Mouse (Mus musculus): ENCODE measurements at regions not wholly inside any gene's neighbourhood (a gene's known extent, or its start where the extent isn't known, plus 50 kb on each side); places are given as distances from the start of the nearest gene placed in this dataset.

DNA sequence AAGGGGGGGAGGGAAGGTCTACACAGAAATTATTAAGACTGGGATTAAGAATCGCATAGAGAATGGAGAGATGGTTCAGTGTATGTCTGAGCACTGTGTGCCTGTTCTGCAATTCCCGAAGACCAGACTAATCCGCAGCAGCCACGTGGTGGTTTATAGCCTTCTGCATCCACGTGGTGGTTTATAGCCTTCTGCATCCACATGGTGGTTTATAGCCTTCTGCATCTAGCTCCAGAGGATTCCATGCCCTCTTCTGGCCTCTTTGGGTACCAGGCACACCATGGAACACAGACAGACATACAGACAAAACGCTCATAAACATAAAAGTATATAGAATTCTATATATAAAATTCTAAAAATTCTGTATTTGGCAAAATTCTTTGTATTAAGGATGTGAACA, 94.1 kb upstream of the Irx3 start:
- H3K4me1 ChIP-seq (ENCODE audit: insufficient read depth), result no peaks in the 10 kb centered on the region
- DNase-seq, result no peak
- no peaks in the 10 kb centered on the region for H3K9me3 ChIP-seq (ENCODE audit: low read length)
- no peak for TF ChIP-seq CTCF (IDR thresholded peaks at IDR 0.05; ENCODE audit: low read depth)
- H3K36me3 ChIP-seq (ENCODE audit: insufficient read depth), result no peaks in the 10 kb centered on the region
- no peak for ATAC-seq
- H3K4me2 ChIP-seq (ENCODE audit: low read depth), result no peak overlapping the region
- H3K4me3 ChIP-seq (ENCODE audit: low read depth, low read length), result no peak overlapping the region
- 76% methylated on average over 6 of the region's 6 CpGs for WGBS
- H3K27ac ChIP-seq (ENCODE audit: low read depth, low read length), result no peak overlapping the region
- no peaks in the 10 kb centered on the region for H3K27me3 ChIP-seq (ENCODE audit: insufficient read depth, low read length)
- H3K9ac ChIP-seq, result no peak overlapping the region

DNA sequence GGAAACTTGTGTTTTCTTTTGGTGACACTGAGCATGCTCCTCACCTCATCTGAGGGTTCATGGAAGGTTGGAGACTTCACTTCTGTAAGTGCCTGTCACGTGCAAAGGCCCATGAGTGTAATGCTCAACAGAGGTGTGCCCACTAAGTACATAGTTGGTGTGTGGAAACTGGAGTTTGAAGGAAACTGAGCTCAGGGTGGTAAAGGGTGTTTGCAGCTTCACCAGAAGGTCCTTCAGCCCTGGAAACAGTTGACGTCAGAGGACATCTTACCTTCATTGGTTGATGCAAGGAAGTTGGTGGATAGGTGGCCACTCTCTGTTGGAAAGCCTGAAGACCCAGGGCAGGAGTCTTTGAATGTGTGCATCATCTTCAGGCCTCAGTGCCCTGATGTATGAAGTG, 83.0 kb upstream of the Irx3 start:
- Histone ChIP-seq H3K9ac (no peak overlapping the region), H3K9me3 (ENCODE audit: low read length) (peaks cover 7% of the 10 kb centered on the region; the same call in 1 of the 2 replicates), H3K4me3 (ENCODE audit: low read depth, low read length) (no peak overlapping the region), H3K36me3 (ENCODE audit: insufficient read depth) (no peaks in the 10 kb centered on the region), H3K27me3 (ENCODE audit: insufficient read depth, low read length) (no peaks in the 10 kb centered on the region), H3K27ac (ENCODE audit: low read depth, low read length) (no peak overlapping the region), H3K4me1 (ENCODE audit: insufficient read depth) (no peaks in the 10 kb centered on the region), H3K4me2 (ENCODE audit: low read depth) (no peak overlapping the region)
- TF ChIP-seq CTCF (IDR thresholded peaks at IDR 0.05; ENCODE audit: low read depth), result no peak
- DNase-seq (no peak), ATAC-seq (no peak)
- 93% methylated on average over 2 of the region's 2 CpGs for WGBS

DNA sequence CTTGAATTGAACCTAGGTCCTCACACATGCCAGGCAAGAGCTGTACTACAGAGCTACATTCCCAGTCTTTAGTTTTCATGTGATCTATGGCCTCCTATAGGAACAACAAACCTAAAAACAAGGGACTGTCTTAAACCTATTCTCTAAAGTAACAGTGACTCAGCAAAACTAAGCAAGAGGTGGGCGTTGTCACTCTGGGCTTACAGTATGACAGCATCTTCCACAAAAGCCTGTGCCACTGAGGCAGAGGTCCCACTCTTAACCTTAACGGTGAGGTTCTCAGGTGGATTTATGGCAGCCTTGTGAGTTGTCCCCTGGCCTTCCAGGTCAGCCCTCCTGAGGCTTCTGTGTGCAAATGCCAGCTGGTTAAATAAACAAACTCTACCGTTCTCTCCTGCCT, 82.5 kb upstream of the Irx3 start:
- TF ChIP-seq CTCF (IDR thresholded peaks at IDR 0.05; ENCODE audit: low read depth), result no peak
- H3K36me3 ChIP-seq (ENCODE audit: insufficient read depth), result no peaks in the 10 kb centered on the region

DNA sequence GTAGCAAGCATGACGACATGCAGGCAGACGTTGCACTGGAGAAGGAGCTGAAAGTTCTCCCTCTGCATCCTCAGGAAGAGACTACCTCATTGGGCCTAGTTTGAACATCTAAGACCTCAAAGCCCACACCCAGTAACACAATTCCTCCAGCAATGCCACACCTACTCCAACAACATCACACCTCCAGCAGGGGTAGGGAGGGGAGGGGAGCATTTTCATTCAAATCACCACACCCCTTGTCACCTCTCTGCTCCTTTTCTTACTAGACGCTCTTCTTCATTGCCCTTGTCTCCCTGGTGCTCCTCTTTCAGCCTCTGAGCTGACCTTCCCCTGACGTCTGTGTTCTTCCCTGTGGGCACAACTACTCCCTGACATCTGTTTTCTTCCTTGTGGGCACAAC, 81.1 kb upstream of the Irx3 start:
- Histone ChIP-seq H3K36me3 (ENCODE audit: insufficient read depth) (no peaks in the 10 kb centered on the region), H3K27ac (ENCODE audit: low read depth, low read length) (no peak overlapping the region), H3K9me3 (ENCODE audit: low read length) (no peaks in the 10 kb centered on the region), H3K9ac (no peak overlapping the region), H3K27me3 (ENCODE audit: insufficient read depth, low read length) (no peaks in the 10 kb centered on the region), H3K4me1 (ENCODE audit: insufficient read depth) (no peaks in the 10 kb centered on the region), H3K4me3 (ENCODE audit: low read depth, low read length) (no peak overlapping the region), H3K4me2 (ENCODE audit: low read depth) (no peak overlapping the region)
- DNase-seq (no peak), ATAC-seq (no peak)
- 77% methylated on average over 4 of the region's 4 CpGs for WGBS
- no peak for TF ChIP-seq CTCF (IDR thresholded peaks at IDR 0.05; ENCODE audit: low read depth)

More for the DNA sequence above, 82.5 kb upstream of the Irx3 start:
- WGBS, result 84% methylated on average over 3 of the region's 3 CpGs
- Histone ChIP-seq H3K4me2 (ENCODE audit: low read depth) (no peak overlapping the region), H3K27ac (ENCODE audit: low read depth, low read length) (no peak overlapping the region), H3K9ac (no peak overlapping the region), H3K4me3 (ENCODE audit: low read depth, low read length) (no peak overlapping the region), H3K9me3 (ENCODE audit: low read length) (peaks cover 7% of the 10 kb centered on the region; the same call in 1 of the 2 replicates), H3K27me3 (ENCODE audit: insufficient read depth, low read length) (no peaks in the 10 kb centered on the region), H3K4me1 (ENCODE audit: insufficient read depth) (no peaks in the 10 kb centered on the region)
- DNase-seq (no peak), ATAC-seq (no peak)

DNA sequence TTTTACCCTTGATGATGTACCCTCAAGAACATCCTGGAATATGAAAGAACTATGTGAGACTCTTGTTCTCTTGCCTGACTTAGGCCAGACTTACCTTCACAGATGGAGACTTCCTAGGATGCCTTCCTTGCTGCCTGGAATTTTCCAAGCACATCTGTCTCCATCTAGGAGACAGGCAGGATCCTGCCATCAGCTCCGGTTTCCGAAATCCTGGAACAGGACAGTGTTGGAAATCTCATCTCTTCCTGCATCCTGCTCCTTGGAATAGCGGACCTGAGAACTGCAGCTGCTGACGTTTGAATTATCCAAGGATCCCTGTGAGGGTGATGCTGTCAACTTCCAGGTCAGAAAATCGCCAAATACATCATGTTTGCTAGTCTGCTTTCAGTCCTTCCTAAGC, 77.0 kb upstream of the Irx3 start:
- TF ChIP-seq CTCF (IDR thresholded peaks at IDR 0.05; ENCODE audit: low read depth), result no peak
- DNase-seq (no peak), ATAC-seq (no peak)
- no peaks in the 10 kb centered on the region for H3K4me1 ChIP-seq (ENCODE audit: insufficient read depth)
- 92% methylated on average over 5 of the region's 5 CpGs for whole genome bisulfite sequencing
- H3K4me3 ChIP-seq (ENCODE audit: low read depth, low read length), result no peak overlapping the region
- H3K27me3 ChIP-seq (ENCODE audit: insufficient read depth, low read length), result no peaks in the 10 kb centered on the region
- H3K27ac ChIP-seq (ENCODE audit: low read depth, low read length), result no peak overlapping the region
- no peaks in the 10 kb centered on the region for H3K36me3 ChIP-seq (ENCODE audit: insufficient read depth)
- H3K9ac ChIP-seq, result no peak overlapping the region
- H3K4me2 ChIP-seq (ENCODE audit: low read depth), result no peak overlapping the region
- H3K9me3 ChIP-seq (ENCODE audit: low read length), result no peaks in the 10 kb centered on the region

DNA sequence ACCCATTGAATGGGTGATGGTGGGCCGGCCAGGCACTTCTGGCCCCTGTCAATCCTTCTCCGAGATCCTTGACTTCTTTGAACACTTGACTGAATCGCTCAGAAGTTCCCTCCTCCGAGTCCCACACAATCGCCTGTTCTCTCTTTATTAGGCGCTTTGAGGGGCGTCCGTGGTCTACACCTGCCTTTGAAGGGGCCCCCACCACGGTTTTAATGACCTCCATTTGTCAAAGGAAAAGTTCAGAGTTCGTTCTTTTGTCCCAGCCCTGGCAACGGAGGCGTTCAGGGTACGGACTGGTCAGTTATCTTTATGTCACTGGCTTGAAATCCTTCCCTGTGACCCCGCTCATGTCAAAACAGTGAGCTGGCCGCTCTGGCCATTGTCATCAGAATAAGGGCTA, 74.3 kb upstream of the Irx3 start:
- Histone ChIP-seq H3K36me3 (ENCODE audit: insufficient read depth) (no peaks in the 10 kb centered on the region), H3K9me3 (ENCODE audit: low read length) (no peaks in the 10 kb centered on the region), H3K9ac (no peak overlapping the region), H3K4me3 (ENCODE audit: low read depth, low read length) (no peak overlapping the region), H3K27me3 (ENCODE audit: insufficient read depth, low read length) (no peaks in the 10 kb centered on the region; the same call in 1 of the 2 replicates), H3K4me2 (ENCODE audit: low read depth) (no peak overlapping the region), H3K4me1 (ENCODE audit: insufficient read depth) (no peaks in the 10 kb centered on the region), H3K27ac (ENCODE audit: low read depth, low read length) (no peak overlapping the region)
- TF ChIP-seq CTCF (IDR thresholded peaks at IDR 0.05; ENCODE audit: low read depth), result no peak
- DNase-seq, result no peak
- 21% methylated on average over 15 of the region's 15 CpGs for WGBS
- ATAC-seq, result no peak

DNA sequence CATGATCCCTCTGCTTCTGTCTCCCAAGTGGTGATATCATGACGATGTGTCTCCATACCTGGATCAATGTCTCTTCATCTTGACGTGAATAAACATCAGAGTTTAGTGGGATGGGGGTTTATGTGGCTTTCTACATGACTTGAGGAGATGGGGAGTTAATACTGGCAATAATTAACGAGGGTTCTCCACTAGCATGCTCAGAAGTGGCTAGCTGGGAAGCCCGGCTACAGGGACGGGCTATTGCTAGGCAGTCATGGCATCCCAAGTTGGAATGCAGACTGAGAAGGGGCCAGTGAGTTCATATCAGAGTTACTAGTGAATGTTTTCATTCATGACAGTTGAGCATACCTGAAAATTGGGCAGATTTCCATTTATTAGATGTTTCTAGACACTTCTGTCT, 71.4 kb upstream of the Irx3 start:
- Histone ChIP-seq H3K4me2 (ENCODE audit: low read depth) (no peak overlapping the region; the same call in 1 of the 2 replicates), H3K27ac (ENCODE audit: low read depth, low read length) (no peak overlapping the region), H3K27me3 (ENCODE audit: insufficient read depth, low read length) (no peaks in the 10 kb centered on the region; the same call in 1 of the 2 replicates), H3K36me3 (ENCODE audit: insufficient read depth) (no peaks in the 10 kb centered on the region), H3K4me3 (ENCODE audit: low read depth, low read length) (no peak overlapping the region), H3K9ac (no peak overlapping the region), H3K9me3 (ENCODE audit: low read length) (no peaks in the 10 kb centered on the region), H3K4me1 (ENCODE audit: insufficient read depth) (no peaks in the 10 kb centered on the region)
- no peak for ATAC-seq
- DNase-seq, result no peak
- no peak for TF ChIP-seq CTCF (IDR thresholded peaks at IDR 0.05; ENCODE audit: low read depth)
- WGBS, result 65% methylated on average over 5 of the region's 5 CpGs
